Mouse (Mus musculus): ENCODE results near the gene Fbxl15. TPM values are rescaled to one million over a fixed set of nuclear protein-coding genes. Genes with fewer than 3 reads are reported as not detected.

Gene Fbxl15
- polyA plus RNA-seq, 1 experiment = 15.3 TPM

GRCm38 (mm10) chr19:46347146-46347545 is 19.2 kb downstream of the Fbxl15 start:
- TF ChIP-seq POLR2A (IDR thresholded peaks at IDR 0.05; ENCODE audit: insufficient read length, low read depth) = no peak
- TF ChIP-seq E2F4 (IDR thresholded peaks at IDR 0.05; ENCODE audit: insufficient read depth) = no peak
- no peak for TF ChIP-seq CEBPB (IDR thresholded peaks at IDR 0.05; ENCODE audit: insufficient read depth, poor library complexity, severe bottlenecking)
- no peak for TF ChIP-seq TCF12 (IDR thresholded peaks at IDR 0.05; ENCODE audit: insufficient read depth, poor library complexity, severe bottlenecking)
- TF ChIP-seq POLR2AphosphoS2 (IDR thresholded peaks at IDR 0.05; ENCODE audit: insufficient read length, low read depth) = no peak
- Histone ChIP-seq H3K27me3 (ENCODE audit: control insufficient read depth, insufficient read depth, insufficient read length) (no peaks in the 10 kb centered on the region), H3K79me2 (ENCODE audit: control insufficient read depth, insufficient read depth) (no peaks in the 10 kb centered on the region), H3K4me2 (ENCODE audit: low read depth) (no peak overlapping the region), H3K4me3 (no peak overlapping the region), H3K36me3 (ENCODE audit: control insufficient read depth, insufficient read depth) (no peaks in the 10 kb centered on the region), H3ac (ENCODE audit: control insufficient read depth, insufficient read length) (no peak overlapping the region)

- H3ac ChIP-seq (ENCODE audit: control insufficient read depth, insufficient read length) = peak overlapping the region; percentile 56
- H3K4me2 ChIP-seq (ENCODE audit: low read depth) = peak overlapping the region; percentile 87
- no peaks in the 10 kb centered on the region for H3K36me3 ChIP-seq (ENCODE audit: control insufficient read depth, insufficient read depth)
- H3K79me2 ChIP-seq (ENCODE audit: control insufficient read depth, insufficient read depth) = no peaks in the 10 kb centered on the region
- no peaks in the 10 kb centered on the region for H3K27me3 ChIP-seq (ENCODE audit: control insufficient read depth, insufficient read depth, insufficient read length)
- TF ChIP-seq TCF12 (IDR thresholded peaks at IDR 0.05; ENCODE audit: insufficient read depth, poor library complexity, severe bottlenecking) = no peak
- H3K4me3 ChIP-seq = peak overlapping the region; percentile 25
These were observed 20.1 kb downstream of the Fbxl15 start for GRCm38 (mm10) chr19:46347936-46348668.

GRCm38 (mm10) chr19:46348761-46349458 is 20.9 kb downstream of the Fbxl15 start:
- Histone ChIP-seq H3K4me2 (ENCODE audit: low read depth) (peak overlapping the region; percentile 87), H3K4me3 (peak overlapping the region; percentile 25), H3K27me3 (ENCODE audit: control insufficient read depth, insufficient read depth, insufficient read length) (no peaks in the 10 kb centered on the region), H3K36me3 (ENCODE audit: control insufficient read depth, insufficient read depth) (no peaks in the 10 kb centered on the region), H3ac (ENCODE audit: control insufficient read depth, insufficient read length) (peak overlapping the region; percentile 56), H3K79me2 (ENCODE audit: control insufficient read depth, insufficient read depth) (no peaks in the 10 kb centered on the region)
- no peak for TF ChIP-seq SRF (IDR thresholded peaks at IDR 0.05; ENCODE audit: control insufficient read depth, insufficient read length, low read depth)
- no peak for TF ChIP-seq USF1 (IDR thresholded peaks at IDR 0.05; ENCODE audit: low read depth)
- peak in 1 of 3 experiments; percentile 49 for TF ChIP-seq MYOD1 (IDR thresholded peaks at IDR 0.05; ENCODE audit: control insufficient read depth in 1 of 3, insufficient read length in 2 of 3, low read depth in 2 of 3)
- TF ChIP-seq MAX (IDR thresholded peaks at IDR 0.05; ENCODE audit: low read depth) = no peak
- TF ChIP-seq POLR2AphosphoS2 (IDR thresholded peaks at IDR 0.05; ENCODE audit: insufficient read length, low read depth) = peak; percentile 89
- TF ChIP-seq POLR2A (IDR thresholded peaks at IDR 0.05; ENCODE audit: insufficient read length, low read depth) = peak; percentile 91
- no peak for TF ChIP-seq TCF3 (IDR thresholded peaks at IDR 0.05; ENCODE audit: insufficient read length, low read depth)
- TF ChIP-seq MYOG (IDR thresholded peaks at IDR 0.05; ENCODE audit: control insufficient read depth in 1 of 3, insufficient read depth in 1 of 3, insufficient read length in 2 of 3, low read depth in 2 of 3) = peak in 2 of 3 experiments; percentile 42 to 52
- no peak for TF ChIP-seq REST (IDR thresholded peaks at IDR 0.05; ENCODE audit: insufficient read depth, insufficient read length)
- TF ChIP-seq CEBPB (IDR thresholded peaks at IDR 0.05; ENCODE audit: insufficient read depth, poor library complexity, severe bottlenecking) = no peak
- TF ChIP-seq E2F4 (IDR thresholded peaks at IDR 0.05; ENCODE audit: insufficient read depth) = no peak
- TF ChIP-seq TCF12 (IDR thresholded peaks at IDR 0.05; ENCODE audit: insufficient read depth, poor library complexity, severe bottlenecking) = no peak

GRCm38 (mm10) chr19:46349550-46349949 is 21.6 kb downstream of the Fbxl15 start:
- peak overlapping the region; percentile 56 for H3ac ChIP-seq (ENCODE audit: control insufficient read depth, insufficient read length)
- no peaks in the 10 kb centered on the region for H3K79me2 ChIP-seq (ENCODE audit: control insufficient read depth, insufficient read depth)
- H3K4me2 ChIP-seq (ENCODE audit: low read depth) = peak overlapping the region; percentile 87
- no peak for TF ChIP-seq MYOG (IDR thresholded peaks at IDR 0.05; ENCODE audit: control insufficient read depth in 1 of 3, insufficient read depth in 1 of 3, insufficient read length in 2 of 3, low read depth in 2 of 3)
- TF ChIP-seq TCF12 (IDR thresholded peaks at IDR 0.05; ENCODE audit: insufficient read depth, poor library complexity, severe bottlenecking) = no peak
- no peak for TF ChIP-seq SRF (IDR thresholded peaks at IDR 0.05; ENCODE audit: control insufficient read depth, insufficient read length, low read depth)
- TF ChIP-seq CEBPB (IDR thresholded peaks at IDR 0.05; ENCODE audit: insufficient read depth, poor library complexity, severe bottlenecking) = no peak
- no peak for TF ChIP-seq TCF3 (IDR thresholded peaks at IDR 0.05; ENCODE audit: insufficient read length, low read depth)
- no peak for TF ChIP-seq USF1 (IDR thresholded peaks at IDR 0.05; ENCODE audit: low read depth)
- TF ChIP-seq REST (IDR thresholded peaks at IDR 0.05; ENCODE audit: insufficient read depth, insufficient read length) = no peak
- no peak for TF ChIP-seq MAX (IDR thresholded peaks at IDR 0.05; ENCODE audit: low read depth)
- no peak for TF ChIP-seq MYOD1 (IDR thresholded peaks at IDR 0.05; ENCODE audit: control insufficient read depth in 1 of 3, insufficient read length in 2 of 3, low read depth in 2 of 3)
- H3K4me3 ChIP-seq = peak overlapping the region; percentile 25
- no peaks in the 10 kb centered on the region for H3K27me3 ChIP-seq (ENCODE audit: control insufficient read depth, insufficient read depth, insufficient read length)
- H3K36me3 ChIP-seq (ENCODE audit: control insufficient read depth, insufficient read depth) = no peaks in the 10 kb centered on the region
